Mouse (Mus musculus) midbrain, postnatal 0 days (tissue): ENCODE data around the gene Hemk1. TPM values are rescaled to one million over a fixed set of nuclear protein-coding genes. Genes with fewer than 3 reads are reported as not detected.
A peak's percentile ranks its signal among the peaks of the same experiment; 100 is the strongest.

Experiments
- ATAC-seq: fragments of 200-750 bp; cut with Nextera tagmentation; 2 replicates; pipeline ENCODE4 v1.8.0; 2017; ENCODE audit warnings: moderate number of reproducible peaks, mild to moderate bottlenecking, moderate TSS enrichment, moderate library complexity; ENCODE audit not compliant: low FRiP score
- DNase-seq: peaks from one replicate; pipeline ENCODE4 v3.0.0-alpha.2; 2015; ENCODE audit warnings: low spot score
- H3K27ac ChIP-seq: fragments of 300-500 bp; sonication (generic); 2 replicates; pipeline ENCODE4 v1.5.1; 2014; ENCODE audit warnings: low read depth, mild to moderate bottlenecking, low read length, mixed read lengths
- H3K27me3 ChIP-seq: fragments of 300-500 bp; sonication (generic); 2 replicates; pipeline ENCODE4 v1.6.1; 2014; ENCODE audit warnings: low read length, control low read depth, mixed read lengths; ENCODE audit not compliant: insufficient read depth
- H3K36me3 ChIP-seq: fragments of 300-500 bp; sonication (generic); 2 replicates; pipeline ENCODE4 v1.6.1; 2014; ENCODE audit warnings: low read length, control low read depth, mixed read lengths; ENCODE audit not compliant: insufficient read depth
- H3K4me1 ChIP-seq: fragments of 300-500 bp; sonication (generic); 2 replicates; pipeline ENCODE4 v1.6.1; 2014; ENCODE audit warnings: mild to moderate bottlenecking, control low read depth, antibody characterized with exemption, low read length, mixed read lengths; ENCODE audit not compliant: insufficient read depth
- H3K4me2 ChIP-seq: fragments of 300-500 bp; sonication (generic); 2 replicates; pipeline ENCODE4 v1.6.1; 2014; ENCODE audit warnings: low read depth, mild to moderate bottlenecking, low read length, mixed read lengths; ENCODE audit not compliant: poor library complexity, severe bottlenecking
- H3K4me3 ChIP-seq: fragments of 300-500 bp; sonication (generic); 2 replicates; pipeline ENCODE4 v1.5.1; 2014; ENCODE audit warnings: low read depth, mild to moderate bottlenecking, low read length, moderate library complexity
- H3K9ac ChIP-seq: fragments of 300-500 bp; sonication (generic); replicated peaks from 2 replicates; pipeline ENCODE4 v1.6.1; 2014; ENCODE audit warnings: mild to moderate bottlenecking, low read length, moderate library complexity, mixed read lengths; ENCODE audit not compliant: poor library complexity, severe bottlenecking
- H3K9me3 ChIP-seq: fragments of 300-500 bp; sonication (generic); 2 replicates; pipeline ENCODE4 v1.6.1; 2016; ENCODE audit warnings: low read length, control low read depth
- CTCF ChIP-seq: IDR thresholded peaks from 2 replicates; pipeline ENCODE4 v1.5.1; 2016; ENCODE audit warnings: antibody characterized with exemption, mild to moderate bottlenecking
- WGBS: fragments of 180-500 bp; shearing (Covaris S2); extraction: QIAGEN DNeasy Blood & Tissue Kit; methylation state at CpG from one replicate; pipeline ENCODE4 v1.1.7; 2014; 5-methylcytosine and 5-hydroxymethylcytosine counted together
- polyA plus RNA-seq: library from polyadenylated mRNA; unstranded; fragments of >200 nt; fragmentation: Nextera tagmentation; extraction: Ambion mirVana; gene quantifications from 2 replicates; pipeline ENCODE4 v1.2.1, GENCODE M21; 2015
- total RNA-seq: library from RNA; depleted of rRNA; stranded (reverse); fragments of >200 nt; gene quantifications from 2 replicates; pipeline ENCODE4 v1.2.3, GENCODE M21; 2014

Gene Hemk1
- total and polyA plus RNA-seq, 2 experiments from 2014 or later = 15.8 to 15.9 TPM

- Histone ChIP-seq H3K9ac (no peak overlapping the region), H3K27ac (no peak overlapping the region), H3K27me3 (0 out of 2 replicates have a peak, but pooled peaks cover 3% of the 10 kb centered on the region), H3K4me2 (no peak overlapping the region), H3K9me3 (no peaks in the 10 kb centered on the region), H3K4me1 (peaks cover 8% of the 10 kb centered on the region; the same call in 1 of the 2 replicates), H3K4me3 (no peak overlapping the region), H3K36me3 (no peaks in the 10 kb centered on the region)
- TF ChIP-seq CTCF = no peak
- no peak for DNase-seq
- WGBS = 20% methylated on average over 5 of the region's 5 CpGs
- no peak for ATAC-seq
These were observed 37.3 kb upstream of the Hemk1 start for GRCm38 (mm10) chr9:107375451-107375850.

GRCm38 (mm10) chr9:107374623-107375022 lies 36.5 kb upstream of the Hemk1 start:
- Histone ChIP-seq H3K4me2 (no peak overlapping the region), H3K27ac (no peak overlapping the region), H3K9ac (no peak overlapping the region), H3K36me3 (no peaks in the 10 kb centered on the region), H3K4me1 (peaks cover 8% of the 10 kb centered on the region; the same call in 1 of the 2 replicates), H3K27me3 (0 out of 2 replicates have a peak, but pooled peaks cover 3% of the 10 kb centered on the region), H3K4me3 (no peak overlapping the region), H3K9me3 (no peaks in the 10 kb centered on the region)
- DNase-seq = no peak
- TF ChIP-seq CTCF = peak; percentile 54
- no peak for ATAC-seq
- 14% methylated on average over 8 of the region's 8 CpGs for WGBS

GRCm38 (mm10) chr9:107372441-107372840 lies 34.3 kb upstream of the Hemk1 start:
- Histone ChIP-seq H3K27me3 (no peaks in the 10 kb centered on the region), H3K9me3 (no peaks in the 10 kb centered on the region), H3K4me3 (no peak overlapping the region), H3K36me3 (no peaks in the 10 kb centered on the region), H3K27ac (no peak overlapping the region), H3K9ac (no peak overlapping the region), H3K4me2 (no peak overlapping the region), H3K4me1 (peaks cover under 1% of the 10 kb centered on the region; the same call in 1 of the 2 replicates)
- DNase-seq (no peak), ATAC-seq (no peak)
- 59% methylated on average over 4 of the region's 4 CpGs for WGBS
- TF ChIP-seq CTCF = no peak

DNA sequence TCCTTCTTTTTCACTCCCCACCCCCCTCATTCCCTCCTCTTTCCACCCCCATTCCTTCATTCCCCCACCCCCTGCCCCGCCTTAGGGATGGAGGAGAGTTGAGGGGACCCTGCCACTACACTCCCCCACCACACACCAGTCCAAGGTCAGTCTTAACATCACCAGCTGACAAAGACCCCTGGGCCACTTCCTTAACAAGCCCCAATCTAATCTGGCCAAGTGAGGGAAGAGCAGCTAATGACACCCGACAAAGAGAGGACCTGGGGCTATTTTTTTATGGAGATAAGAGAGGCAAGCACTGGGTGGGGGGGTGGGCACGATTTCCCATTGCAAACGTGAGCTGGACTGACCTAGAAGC lies 31.9 kb upstream of the Hemk1 start:
- peak overlapping the region; percentile 12; the same call in 1 of the 2 replicates for H3K27ac ChIP-seq
- H3K4me2 ChIP-seq = no peak overlapping the region
- no peaks in the 10 kb centered on the region for H3K4me1 ChIP-seq
- H3K36me3 ChIP-seq = no peaks in the 10 kb centered on the region
- no peak overlapping the region for H3K4me3 ChIP-seq
- H3K9ac ChIP-seq = no peak overlapping the region
- TF ChIP-seq CTCF = no peak
- no peaks in the 10 kb centered on the region for H3K9me3 ChIP-seq
- WGBS = 7% methylated on average over 3 of the region's 4 CpGs
- no peak for ATAC-seq
- H3K27me3 ChIP-seq = no peaks in the 10 kb centered on the region
- no peak for DNase-seq

DNA sequence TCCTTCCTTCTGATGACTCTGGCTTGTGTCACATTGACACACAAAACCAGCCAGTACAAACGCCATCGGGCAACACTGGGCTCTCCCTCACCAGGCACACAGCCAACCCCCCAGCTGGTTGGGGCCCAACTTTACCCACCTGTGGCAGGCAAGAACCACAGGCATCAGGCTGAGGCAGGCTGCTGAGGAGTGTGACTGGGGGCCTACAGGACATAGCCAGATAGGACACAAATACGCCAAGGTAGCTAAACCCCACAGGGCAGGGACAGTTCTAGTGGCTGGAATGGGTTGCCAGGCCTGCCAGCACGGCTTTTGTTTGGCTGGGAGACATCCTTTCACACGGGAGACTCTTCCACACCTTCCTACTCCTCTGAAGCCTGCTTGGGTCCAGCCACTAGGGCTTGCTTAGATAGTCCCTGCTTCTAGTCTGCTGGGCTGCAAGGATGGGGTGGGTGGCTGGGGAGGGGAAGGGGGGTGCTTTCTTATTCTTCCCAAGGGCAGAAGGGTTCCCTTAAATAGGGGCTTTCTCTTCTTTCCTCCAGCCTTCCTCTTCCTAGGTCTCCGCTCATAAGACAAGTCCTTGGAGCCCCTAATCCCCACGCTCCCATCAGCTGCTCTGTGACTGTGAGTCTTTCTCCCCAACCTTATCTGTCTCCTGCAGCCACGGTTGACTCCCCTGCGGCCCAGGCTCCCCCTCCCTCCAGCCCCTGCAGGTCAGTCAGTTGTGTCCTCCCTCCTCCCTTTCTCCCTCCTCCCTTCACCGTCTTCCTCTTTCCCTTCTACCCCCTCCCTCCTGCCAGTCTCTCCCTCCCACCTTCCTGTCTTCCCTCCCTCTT lies 31.3 kb upstream of the Hemk1 start:
- Histone ChIP-seq H3K9ac (no peak overlapping the region), H3K27ac (no peak overlapping the region; the same call in 1 of the 2 replicates), H3K4me2 (no peak overlapping the region), H3K4me3 (no peak overlapping the region), H3K27me3 (no peaks in the 10 kb centered on the region), H3K36me3 (no peaks in the 10 kb centered on the region), H3K4me1 (no peaks in the 10 kb centered on the region), H3K9me3 (no peaks in the 10 kb centered on the region)
- TF ChIP-seq CTCF = no peak
- ATAC-seq (no peak), DNase-seq (no peak)
- WGBS = 40% methylated on average over 10 of the region's 10 CpGs

GRCm38 (mm10) chr9:107368302-107368701 lies 30.2 kb upstream of the Hemk1 start:
- no peak for TF ChIP-seq CTCF
- H3K9me3 ChIP-seq = no peaks in the 10 kb centered on the region
- H3K9ac ChIP-seq = no peak overlapping the region
- 90% methylated on average over 1 of the region's 1 CpGs for WGBS
- no peak overlapping the region for H3K27ac ChIP-seq
- no peaks in the 10 kb centered on the region for H3K36me3 ChIP-seq
- H3K4me2 ChIP-seq = no peak overlapping the region
- ATAC-seq = no peak
- H3K4me3 ChIP-seq = no peak overlapping the region
- DNase-seq = no peak
- no peaks in the 10 kb centered on the region for H3K27me3 ChIP-seq
- H3K4me1 ChIP-seq = no peaks in the 10 kb centered on the region
